Mouse (Mus musculus): Measurements from ENCODE around the gene Tarm1.

DNA sequence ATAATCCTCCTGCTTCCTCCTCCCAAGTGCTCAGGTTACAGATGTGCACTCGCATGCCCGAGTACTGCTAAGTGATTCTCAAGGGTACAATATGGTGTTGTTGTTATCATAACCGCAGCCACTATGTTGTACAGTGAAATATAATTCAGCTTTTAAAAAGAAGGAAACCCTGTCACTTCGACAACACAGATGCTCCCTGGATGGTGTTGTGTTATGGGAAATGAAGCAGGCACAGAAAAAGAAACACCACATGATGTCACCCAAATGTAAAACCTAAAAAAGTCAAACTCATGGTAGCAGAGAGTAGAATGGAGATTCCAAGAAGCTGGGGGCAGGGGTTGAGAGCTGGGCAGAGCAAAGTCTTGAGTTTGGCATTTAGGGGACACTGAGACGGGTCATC, 51.8 kb downstream of the Tarm1 start:
- TF ChIP-seq CTCF (IDR thresholded peaks at IDR 0.05; ENCODE audit: low read depth) (no peak), EP300 (IDR thresholded peaks at IDR 0.05; ENCODE audit: low read depth) (no peak)
